Mouse (Mus musculus): ENCODE results near the gene Olfr635. TPM values are rescaled to one million over a fixed set of nuclear protein-coding genes. Genes with fewer than 3 reads are reported as not detected.

The Olfr635 gene
- polyA plus RNA-seq, 1 experiment from 2014 or later: not detected

- WGBS: 80% methylated on average over 6 of the region's 6 CpGs
- H3K4me2 ChIP-seq: no peak within 1 kb of the TSS
- ATAC-seq (ENCODE audit: insufficient number of reproducible peaks, insufficient read depth, low FRiP score, low TSS enrichment, low read depth): no peak
- no peak within 1 kb of the TSS for H3K9ac ChIP-seq (replicated peaks)
- no peaks in the 10 kb centered on the region for H3K27me3 ChIP-seq
- no peak within 1 kb of the TSS for H3K4me3 ChIP-seq (replicated peaks)
- no peaks in the 10 kb centered on the region for H3K4me1 ChIP-seq (replicated peaks)
- H3K9me3 ChIP-seq: no peaks in the 10 kb centered on the region
- no peak within 1 kb of the TSS for H3K27ac ChIP-seq
- H3K36me3 ChIP-seq: no peaks in the 10 kb centered on the region
These were observed 54.5 kb downstream of the Olfr635 start, which contains the start of gene Olfr640 for GRCm38 (mm10) chr7:104025473-104025872. Gene Olfr640 (minus strand): TSS chr7:104025573.

GRCm38 (mm10) chr7:104026978-104027377, 56.0 kb downstream of the Olfr635 start:
- no peak for ATAC-seq (ENCODE audit: insufficient number of reproducible peaks, insufficient read depth, low FRiP score, low TSS enrichment, low read depth)
- Histone ChIP-seq H3K9ac (replicated peaks) (no peak overlapping the region), H3K4me2 (no peak overlapping the region), H3K27ac (no peak overlapping the region), H3K4me3 (replicated peaks) (no peak overlapping the region), H3K4me1 (replicated peaks) (no peaks in the 10 kb centered on the region), H3K27me3 (no peaks in the 10 kb centered on the region), H3K9me3 (no peaks in the 10 kb centered on the region), H3K36me3 (no peaks in the 10 kb centered on the region)
- 90% methylated on average over 3 of the region's 3 CpGs for whole genome bisulfite sequencing

- H3K27me3 ChIP-seq: no peaks in the 10 kb centered on the region
- H3K27ac ChIP-seq: no peak within 1 kb of the TSS
- no peaks in the 10 kb centered on the region for H3K4me1 ChIP-seq (replicated peaks)
- no peak within 1 kb of the TSS for H3K4me2 ChIP-seq
- H3K9ac ChIP-seq (replicated peaks): no peak within 1 kb of the TSS
- no peaks in the 10 kb centered on the region for H3K9me3 ChIP-seq
- ATAC-seq (ENCODE audit: insufficient number of reproducible peaks, insufficient read depth, low FRiP score, low TSS enrichment, low read depth): no peak
- H3K4me3 ChIP-seq (replicated peaks): no peak within 1 kb of the TSS
- 70% methylated on average over 1 of the region's 1 CpGs for WGBS
- H3K36me3 ChIP-seq: no peaks in the 10 kb centered on the region
These were observed 64.2 kb downstream of the Olfr635 start, which contains the start of gene Olfr641 for GRCm38 (mm10) chr7:104035145-104035544. Gene Olfr641 (plus strand): TSS chr7:104035445.

Other genes starting within 250 kb of the Olfr635 start
- not detected in 2 replicates for gene Olfr628, start 240.8 kb upstream of the Olfr635 start, polyA plus RNA-seq (2016; fragmentation: Nextera tagmentation; extraction: Ambion mirVana)
- gene Olfr629, start 226.2 kb upstream of the Olfr635 start, polyA plus RNA-seq (2016; fragmentation: Nextera tagmentation; extraction: Ambion mirVana): not detected in 2 replicates
- gene Olfr630, start 213.8 kb upstream of the Olfr635 start, polyA plus RNA-seq (2016; fragmentation: Nextera tagmentation; extraction: Ambion mirVana): not detected in 2 replicates
- not detected in 2 replicates for gene Olfr69, start 199.6 kb upstream of the Olfr635 start, polyA plus RNA-seq (2016; fragmentation: Nextera tagmentation; extraction: Ambion mirVana)
- not detected in 2 replicates for gene Olfr68, start 191.5 kb upstream of the Olfr635 start, polyA plus RNA-seq (2016; fragmentation: Nextera tagmentation; extraction: Ambion mirVana)
- not detected in 2 replicates for gene Olfr67, start 179.3 kb upstream of the Olfr635 start, polyA plus RNA-seq (2016; fragmentation: Nextera tagmentation; extraction: Ambion mirVana)
- gene Hbb-bt, start 157.2 kb upstream of the Olfr635 start, polyA plus RNA-seq (2016; fragmentation: Nextera tagmentation; extraction: Ambion mirVana): 836 and 850 TPM in 2 replicates
- gene Hbb-bs, start 143.1 kb upstream of the Olfr635 start, polyA plus RNA-seq (2016; fragmentation: Nextera tagmentation; extraction: Ambion mirVana): 651 and 737 TPM in 2 replicates
- gene Hbb-bh2, start 130.6 kb upstream of the Olfr635 start, polyA plus RNA-seq (2016; fragmentation: Nextera tagmentation; extraction: Ambion mirVana): not detected in 2 replicates
- gene Hbb-bh1, start 128.0 kb upstream of the Olfr635 start, polyA plus RNA-seq (2016; fragmentation: Nextera tagmentation; extraction: Ambion mirVana): 615 and 622 TPM in 2 replicates
- 8,935 and 9,118 TPM in 2 replicates for gene Hbb-y, start 117.9 kb upstream of the Olfr635 start, polyA plus RNA-seq (2016; fragmentation: Nextera tagmentation; extraction: Ambion mirVana)
- not detected in 2 replicates for gene Olfr66, start 84.9 kb upstream of the Olfr635 start, polyA plus RNA-seq (2016; fragmentation: Nextera tagmentation; extraction: Ambion mirVana)
- gene Olfr64, start 76.7 kb upstream of the Olfr635 start, polyA plus RNA-seq (2016; fragmentation: Nextera tagmentation; extraction: Ambion mirVana): not detected in 2 replicates
- not detected in 2 replicates for gene Olfr65, start 67.7 kb upstream of the Olfr635 start, polyA plus RNA-seq (2016; fragmentation: Nextera tagmentation; extraction: Ambion mirVana)
- gene Olfr631, start 42.3 kb upstream of the Olfr635 start, polyA plus RNA-seq (2016; fragmentation: Nextera tagmentation; extraction: Ambion mirVana): not detected in 2 replicates
- not detected in 2 replicates for gene Olfr632, start 36.8 kb upstream of the Olfr635 start, polyA plus RNA-seq (2016; fragmentation: Nextera tagmentation; extraction: Ambion mirVana)
- gene Olfr633, start 26.7 kb upstream of the Olfr635 start, polyA plus RNA-seq (2016; fragmentation: Nextera tagmentation; extraction: Ambion mirVana): not detected in 2 replicates
- not detected in 2 replicates for gene Olfr638, start 27.6 kb downstream of the Olfr635 start, polyA plus RNA-seq (2016; fragmentation: Nextera tagmentation; extraction: Ambion mirVana)
- not detected in 2 replicates for gene Olfr639, start 46.2 kb downstream of the Olfr635 start, polyA plus RNA-seq (2016; fragmentation: Nextera tagmentation; extraction: Ambion mirVana)
- not detected in 2 replicates for gene Olfr640, start 54.4 kb downstream of the Olfr635 start, polyA plus RNA-seq (2016; fragmentation: Nextera tagmentation; extraction: Ambion mirVana)
- gene Olfr641, start 64.3 kb downstream of the Olfr635 start, polyA plus RNA-seq (2016; fragmentation: Nextera tagmentation; extraction: Ambion mirVana): not detected in 2 replicates
- not detected in 2 replicates for gene Olfr642, start 81.5 kb downstream of the Olfr635 start, polyA plus RNA-seq (2016; fragmentation: Nextera tagmentation; extraction: Ambion mirVana)
- not detected in 2 replicates for gene 4930516K23Rik, start 90.3 kb downstream of the Olfr635 start, polyA plus RNA-seq (2016; fragmentation: Nextera tagmentation; extraction: Ambion mirVana)
- not detected in 2 replicates for gene Olfr644, start 100.7 kb downstream of the Olfr635 start, polyA plus RNA-seq (2016; fragmentation: Nextera tagmentation; extraction: Ambion mirVana)
- not detected in 2 replicates for gene Olfr645, start 114.3 kb downstream of the Olfr635 start, polyA plus RNA-seq (2016; fragmentation: Nextera tagmentation; extraction: Ambion mirVana)
- gene Olfr646, start 133.7 kb downstream of the Olfr635 start, polyA plus RNA-seq (2016; fragmentation: Nextera tagmentation; extraction: Ambion mirVana): not detected in 2 replicates
- not detected in 2 replicates for gene Ubqln5, start 158.7 kb downstream of the Olfr635 start, polyA plus RNA-seq (2016; fragmentation: Nextera tagmentation; extraction: Ambion mirVana)
- not detected in 2 replicates for gene Olfr643, start 166.3 kb downstream of the Olfr635 start, polyA plus RNA-seq (2016; fragmentation: Nextera tagmentation; extraction: Ambion mirVana)
- gene Ubqln3, start 172.1 kb downstream of the Olfr635 start, polyA plus RNA-seq (2016; fragmentation: Nextera tagmentation; extraction: Ambion mirVana): not detected in 2 replicates
- gene Ubqlnl, start 179.4 kb downstream of the Olfr635 start, polyA plus RNA-seq (2016; fragmentation: Nextera tagmentation; extraction: Ambion mirVana): not detected in 2 replicates
- gene Olfm5, start 193.7 kb downstream of the Olfr635 start, polyA plus RNA-seq (2016; fragmentation: Nextera tagmentation; extraction: Ambion mirVana): not detected in 2 replicates
- 0.23 and 0.26 TPM in 2 replicates for gene Olfr648, start 212.2 kb downstream of the Olfr635 start, polyA plus RNA-seq (2016; fragmentation: Nextera tagmentation; extraction: Ambion mirVana)
- gene Olfr649, start 224.8 kb downstream of the Olfr635 start, polyA plus RNA-seq (2016; fragmentation: Nextera tagmentation; extraction: Ambion mirVana): not detected in 2 replicates
- 2.2 and 2.8 TPM in 2 replicates for gene Trim6, start 247.6 kb downstream of the Olfr635 start, polyA plus RNA-seq (2016; fragmentation: Nextera tagmentation; extraction: Ambion mirVana)